Mouse (Mus musculus) megakaryocyte progenitor cell, adult 5-6 weeks (primary cell): Measurements from ENCODE around the gene Nlrc5. TPM values are rescaled to one million over a fixed set of nuclear protein-coding genes. Genes with fewer than 3 reads are reported as not detected.
A peak's percentile ranks its signal among the peaks of the same experiment; 100 is the strongest.

ENCODE experiments used
- ATAC-seq: replicated peaks from 2 replicates; pipeline ENCODE4 v1.8.0; 2016; ENCODE audit warnings: mild to moderate bottlenecking, moderate TSS enrichment, inconsistent platforms; ENCODE audit not compliant: poor library complexity
- total RNA-seq, 2 experiments: library from RNA; stranded (forward) in 1 of 2; stranded (reverse) in 1 of 2; fragments of 157-497, 149-512 nt in 1 of 2; fragments of 200-1000 nt in 1 of 2; gene quantifications; 2 replicates each; pipeline versions ENCODE4 v1.2.3 to v1.2.4; 2015 to 2017

Gene Nlrc5
- total RNA-seq, 2 experiments from 2014 or later: 17.7 to 22.5 TPM

DNA sequence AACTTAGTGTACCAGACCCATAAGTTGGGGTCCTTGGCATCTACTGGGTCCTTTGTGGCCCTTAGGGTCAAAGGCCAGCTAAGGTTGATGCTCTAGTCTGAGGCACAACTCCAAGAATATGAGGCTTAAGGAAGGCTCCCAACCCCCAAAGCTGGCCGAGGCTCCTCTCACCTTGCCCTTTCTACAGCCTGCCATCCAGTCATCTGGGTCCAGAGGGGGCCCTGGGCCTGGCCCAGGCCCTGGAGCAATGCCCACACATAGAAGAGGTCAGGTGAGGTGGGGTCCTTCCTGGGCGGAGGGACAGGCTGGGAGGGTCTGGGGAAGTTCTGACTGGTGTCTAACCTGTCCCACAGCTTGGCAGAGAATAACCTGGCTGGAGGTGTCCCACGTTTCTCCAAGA, 88.3 kb downstream of the Nlrc5 start:
- no peak for ATAC-seq

DNA sequence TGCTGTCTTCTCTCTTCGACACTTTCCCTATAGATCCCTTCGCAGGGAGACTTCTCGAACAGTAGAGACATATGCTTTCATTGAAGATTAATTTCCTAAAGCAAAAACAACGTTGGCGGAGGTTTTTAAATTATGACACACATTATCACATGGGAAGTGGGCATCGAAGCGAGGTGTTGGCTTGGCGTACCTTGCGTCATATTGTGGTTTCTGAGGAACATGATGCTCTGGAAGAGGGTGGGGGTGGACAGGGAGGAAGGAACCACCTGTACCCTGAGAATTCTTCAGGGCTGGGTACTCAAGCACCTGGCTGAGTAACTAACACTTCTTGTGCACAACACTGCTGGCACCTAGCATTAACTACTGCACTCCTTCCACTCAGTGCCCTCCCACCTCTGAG, 90.4 kb downstream of the Nlrc5 start:
- ATAC-seq: peak; percentile 57

- ATAC-seq: no peak
These were observed 93.0 kb downstream of the Nlrc5 start for GRCm38 (mm10) chr8:94527178-94527577.

DNA sequence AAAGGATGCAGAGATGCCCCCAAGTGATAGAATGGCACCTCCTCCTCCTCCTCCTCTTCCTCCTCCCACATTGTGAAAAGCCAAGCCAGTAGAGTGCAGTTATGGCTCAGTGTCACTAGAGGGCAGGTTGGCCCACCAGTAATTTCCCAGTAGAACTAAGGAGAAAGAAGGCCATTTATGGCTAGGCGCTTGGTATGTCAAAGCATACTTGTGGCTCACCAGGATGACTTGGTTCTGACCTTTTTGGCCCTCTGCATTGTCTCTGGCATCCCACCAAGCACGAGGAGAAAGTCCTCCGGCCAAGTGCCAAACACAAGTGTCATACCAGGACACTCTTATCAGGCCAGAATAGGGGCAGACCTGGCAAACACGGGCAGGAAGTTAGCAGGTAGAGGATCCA, 94.1 kb downstream of the Nlrc5 start:
- peak; percentile 80 for ATAC-seq

GRCm38 (mm10) chr8:94529875-94530274, 95.7 kb downstream of the Nlrc5 start:
- ATAC-seq: no peak

DNA sequence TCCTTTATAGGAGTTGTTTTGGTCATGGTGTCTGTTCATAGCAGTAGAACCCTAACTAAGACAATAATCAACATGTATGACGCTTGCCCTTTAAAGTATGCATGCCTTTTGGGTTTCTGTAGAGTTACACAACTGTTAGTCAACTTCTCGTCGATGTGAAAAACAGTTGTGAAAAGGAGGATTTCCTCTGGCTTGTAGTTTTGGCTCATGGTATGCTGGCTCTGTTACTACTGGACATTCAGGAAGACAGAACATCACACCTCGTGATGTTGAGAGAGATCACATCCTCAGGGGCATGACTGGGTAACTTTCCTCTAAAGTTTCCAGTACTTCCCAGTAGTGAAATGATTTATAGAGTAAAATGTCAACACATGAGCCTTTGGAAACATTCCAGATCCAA, 96.5 kb downstream of the Nlrc5 start:
- ATAC-seq: peak; percentile 32

- no peak for ATAC-seq
These were observed 97.8 kb downstream of the Nlrc5 start for GRCm38 (mm10) chr8:94532000-94532399.

GRCm38 (mm10) chr8:94532525-94532872, 98.3 kb downstream of the Nlrc5 start:
- no peak for ATAC-seq

DNA sequence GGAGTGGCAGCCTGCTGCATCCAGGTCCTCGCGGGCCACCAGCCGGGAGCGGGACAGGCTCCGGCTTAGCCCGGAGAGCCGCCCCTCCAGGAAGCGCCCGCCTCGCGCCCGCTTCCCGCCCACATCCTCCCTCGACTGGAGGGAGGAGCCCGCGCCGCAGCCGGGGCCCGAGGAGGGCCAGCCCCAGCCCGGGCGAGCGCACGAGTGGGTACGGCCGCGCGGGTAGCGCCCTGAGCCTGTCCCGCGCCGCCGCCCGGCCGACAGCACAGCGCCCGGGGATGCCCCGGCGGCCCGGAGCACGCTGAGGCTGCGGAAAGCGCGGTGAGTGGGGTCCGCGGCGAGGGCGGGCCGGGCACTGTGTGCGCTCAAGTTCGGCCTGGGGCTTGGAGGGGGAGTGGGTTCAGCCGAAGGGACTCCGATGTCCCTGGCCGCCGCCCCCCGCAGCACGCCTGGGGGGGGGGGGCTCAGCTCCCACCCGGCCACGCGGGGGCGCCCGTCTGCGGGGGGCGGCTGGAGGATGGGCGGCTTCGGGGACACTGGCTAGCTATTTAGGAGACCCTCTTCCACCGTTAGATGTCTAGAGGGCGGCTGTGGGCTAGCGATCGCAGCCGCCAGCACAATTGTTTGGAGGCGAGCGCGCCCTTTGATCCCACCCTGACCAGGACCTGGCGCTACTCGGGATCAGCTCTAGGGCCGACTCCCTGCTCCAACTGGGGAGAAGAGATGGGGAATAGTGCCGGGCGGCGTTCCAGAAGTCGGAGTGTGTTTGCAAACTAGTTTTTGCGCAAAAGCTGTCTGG, 98.9 kb downstream of the Nlrc5 start, which contains the start of gene Cpne2:
Cpne2 (plus strand) TSS at position 118 of the 799 bp plus-strand sequence.
- ATAC-seq: peak; percentile 53

- no peak for ATAC-seq
These were observed 100.5 kb downstream of the Nlrc5 start for GRCm38 (mm10) chr8:94534612-94535011.

GRCm38 (mm10) chr8:94535631-94536030, 101.5 kb downstream of the Nlrc5 start:
- no peak for ATAC-seq

GRCm38 (mm10) chr8:94537456-94537855, 103.3 kb downstream of the Nlrc5 start:
- no peak for ATAC-seq

GRCm38 (mm10) chr8:94540025-94540424, 105.9 kb downstream of the Nlrc5 start:
- no peak for ATAC-seq

- ATAC-seq: peak; percentile 76
These were observed 107.0 kb downstream of the Nlrc5 start for GRCm38 (mm10) chr8:94540889-94541795.

DNA sequence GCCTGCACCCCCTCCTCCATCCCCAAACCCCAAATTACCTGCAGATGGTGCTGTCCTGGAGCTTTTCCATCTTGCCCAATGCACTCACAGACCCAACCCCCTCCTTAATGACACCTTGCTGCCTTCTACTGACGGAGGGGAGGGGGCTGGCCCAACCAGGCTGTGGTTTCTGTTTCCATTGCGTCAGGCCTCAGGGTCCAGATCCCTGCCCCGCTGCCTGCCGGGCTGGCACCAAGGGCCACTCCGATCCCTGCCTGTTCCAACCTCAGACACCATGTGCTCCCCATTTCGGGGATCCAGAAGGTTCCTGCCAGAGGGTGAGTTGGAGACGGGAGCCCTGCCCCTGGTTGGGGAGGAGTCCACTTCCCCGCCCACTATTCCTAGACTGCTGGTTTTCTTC, 109.8 kb downstream of the Nlrc5 start:
- ATAC-seq: peak; percentile 33

DNA sequence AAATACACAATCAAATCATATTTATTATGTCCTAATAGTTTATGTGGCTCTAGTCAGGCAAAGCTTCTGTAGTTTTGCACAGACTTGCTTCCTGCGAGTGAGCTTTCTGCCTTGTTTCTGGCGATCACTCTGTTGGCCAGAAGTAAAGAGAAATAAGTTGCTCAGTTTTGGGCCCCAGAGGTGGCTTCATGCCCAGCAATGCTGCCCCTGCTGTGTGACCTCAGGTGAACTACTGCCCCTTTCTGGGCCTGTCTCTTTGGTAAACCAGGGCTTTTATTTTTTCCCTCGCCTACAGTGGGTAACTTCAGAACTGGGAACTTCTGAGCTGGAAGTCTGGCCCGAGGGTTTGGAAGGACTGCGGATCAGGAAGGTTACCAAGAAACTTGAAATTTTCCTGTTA, 114.9 kb downstream of the Nlrc5 start:
- ATAC-seq: no peak

DNA sequence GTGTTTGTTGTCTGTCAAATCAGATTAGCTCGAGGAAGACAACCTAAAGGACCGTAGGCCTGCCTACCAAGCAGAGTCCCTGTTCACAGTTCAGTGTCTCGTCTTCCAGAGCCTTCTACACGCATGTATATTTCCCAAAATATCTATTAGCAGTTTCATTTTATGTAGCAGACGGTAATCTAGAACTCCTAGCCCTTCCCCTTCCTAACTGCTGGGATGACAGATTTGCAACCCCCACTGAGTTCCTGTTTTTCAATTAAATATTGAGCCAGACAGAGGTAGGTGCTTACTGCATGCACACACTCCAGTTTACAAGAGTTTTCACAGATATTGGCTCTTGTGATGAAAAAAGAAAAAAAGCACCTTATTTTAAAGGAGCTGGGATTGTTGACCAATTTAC, 115.3 kb downstream of the Nlrc5 start:
- peak; percentile 51 for ATAC-seq

DNA sequence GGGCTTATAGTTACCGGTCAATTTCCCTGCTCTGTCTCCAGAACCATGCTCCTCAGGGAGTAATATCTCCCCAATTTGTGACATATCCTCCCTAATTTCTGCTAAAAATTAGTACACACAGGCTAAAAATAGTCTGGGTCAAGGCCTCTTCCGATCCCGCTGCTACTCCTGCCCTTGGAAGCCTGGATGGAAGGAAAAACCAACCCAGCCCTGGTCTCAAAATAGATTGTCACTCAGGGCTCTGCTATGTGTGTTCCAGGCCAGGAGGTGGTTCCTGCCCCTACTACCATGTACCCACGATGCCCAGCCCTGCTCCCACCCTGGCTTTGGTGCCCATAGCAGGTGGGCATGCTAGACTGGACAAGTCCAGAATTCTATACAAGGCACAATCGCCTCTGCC, 115.8 kb downstream of the Nlrc5 start:
- ATAC-seq: no peak

- ATAC-seq: peak; percentile 47
These were observed 117.6 kb downstream of the Nlrc5 start for GRCm38 (mm10) chr8:94551471-94552422.

DNA sequence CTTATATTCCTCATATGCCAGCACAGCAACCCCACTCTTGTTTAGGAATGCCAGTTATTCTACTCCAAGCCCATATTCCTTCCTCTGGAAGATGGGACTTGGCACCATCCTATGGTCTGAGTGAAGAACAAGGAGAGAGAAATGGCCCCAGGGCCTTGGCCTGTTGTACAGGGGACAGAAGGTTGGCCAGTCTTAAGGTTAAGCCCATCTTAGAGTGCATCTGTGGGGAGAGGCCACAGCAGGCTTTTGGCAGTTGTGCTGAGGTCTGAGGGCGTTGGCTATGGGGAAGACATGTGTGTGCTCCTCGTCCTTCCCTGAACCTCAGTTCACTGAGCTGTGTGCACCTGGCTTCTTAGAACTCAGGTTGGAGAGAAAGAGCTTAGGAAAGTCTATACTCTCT, 118.5 kb downstream of the Nlrc5 start:
- peak; percentile 54 for ATAC-seq

DNA sequence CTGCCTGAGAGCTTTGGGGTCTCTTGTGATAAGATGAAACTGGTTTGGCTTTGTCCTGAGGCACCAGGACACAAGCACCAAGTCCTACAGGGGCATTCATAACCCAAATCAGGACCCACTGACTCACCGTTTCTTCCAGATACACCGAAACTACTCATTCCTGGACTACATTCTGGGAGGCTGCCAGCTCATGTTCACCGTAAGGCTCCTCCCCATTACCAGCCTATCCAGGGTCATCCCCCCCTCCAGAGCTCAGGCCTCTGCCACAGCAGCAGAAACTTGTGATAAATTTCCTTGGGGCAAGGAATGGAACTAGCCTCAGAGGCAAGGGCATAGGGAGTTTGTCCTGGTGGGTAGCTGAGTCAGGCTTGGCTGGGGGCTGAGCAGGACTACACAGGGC, 123.1 kb downstream of the Nlrc5 start:
- ATAC-seq: no peak
